Mouse (Mus musculus) liver (tissue): Measurements from ENCODE around the gene Tiprl.

ENCODE experiments used
- DNase-seq: peaks from one replicate; pipeline ENCODE4 v3.0.0-alpha.2; 2020; ENCODE audit warnings: mixed read lengths

Gene Tiprl

DNA sequence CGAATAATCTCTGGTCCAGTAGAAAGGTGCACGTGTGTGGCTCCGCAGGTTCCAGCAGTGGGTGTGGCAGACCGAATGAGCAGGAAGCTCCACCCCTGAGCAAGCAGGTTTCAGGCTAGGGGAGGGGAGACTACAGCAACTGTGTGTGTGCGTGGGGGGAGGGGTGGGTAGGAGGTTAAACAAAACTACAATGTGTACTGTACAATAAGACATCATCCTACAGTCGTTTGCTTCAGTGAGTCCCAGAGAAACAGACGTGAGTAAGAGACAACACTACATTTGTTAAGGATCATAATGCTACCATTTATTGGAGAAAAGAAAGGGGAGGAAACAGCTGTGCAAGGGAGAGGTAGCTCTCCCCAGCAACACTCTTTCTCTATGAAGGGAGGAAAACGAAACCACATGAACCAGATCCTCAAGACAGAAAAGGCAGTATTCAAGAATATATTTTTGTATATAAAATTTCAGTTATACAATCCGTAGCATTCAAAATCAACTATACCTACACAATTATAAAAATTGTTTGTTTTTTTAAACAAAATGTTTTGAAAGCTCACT, 62.7 kb downstream of the Tiprl start:
- no peak for DNase-seq

DNA sequence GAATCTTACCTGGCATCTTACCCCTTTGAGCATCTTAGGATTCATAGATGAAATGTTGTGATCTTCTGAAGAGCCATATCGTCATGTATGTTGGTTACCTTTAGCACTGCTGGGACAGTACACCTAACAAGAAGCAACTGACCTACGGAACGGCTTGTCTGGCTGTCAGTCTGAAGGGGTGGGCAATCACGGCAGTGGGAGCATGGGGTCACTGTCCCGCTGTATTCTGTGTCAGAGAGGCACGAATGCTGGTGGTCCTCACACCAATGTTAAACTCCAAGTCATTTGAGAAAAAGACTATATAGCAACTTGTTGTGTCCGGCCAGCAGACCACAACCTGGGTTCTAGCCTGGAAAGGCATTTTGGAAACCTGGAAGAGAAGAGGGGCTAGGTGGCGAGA, 65.5 kb downstream of the Tiprl start:
- DNase-seq = no peak

DNA sequence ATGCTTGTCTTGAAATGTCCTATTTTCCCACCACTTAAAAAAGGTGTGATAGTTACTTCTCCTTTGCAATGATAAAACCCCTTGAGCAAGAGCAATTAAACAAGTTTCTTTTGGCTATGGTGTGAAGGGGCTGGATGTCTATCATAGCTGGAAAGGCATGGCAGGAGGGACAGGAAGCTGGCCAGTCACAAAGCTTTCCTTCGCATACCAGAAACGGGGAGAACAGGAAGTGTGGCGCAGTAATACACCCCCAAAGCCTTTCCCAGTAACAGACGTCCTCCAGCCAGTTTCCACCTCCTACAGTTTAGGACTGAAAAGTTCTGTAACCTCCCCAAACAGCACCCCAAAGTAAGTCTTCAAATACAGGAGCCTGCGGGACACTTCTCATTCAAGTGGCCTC, 66.6 kb downstream of the Tiprl start:
- DNase-seq = no peak

DNA sequence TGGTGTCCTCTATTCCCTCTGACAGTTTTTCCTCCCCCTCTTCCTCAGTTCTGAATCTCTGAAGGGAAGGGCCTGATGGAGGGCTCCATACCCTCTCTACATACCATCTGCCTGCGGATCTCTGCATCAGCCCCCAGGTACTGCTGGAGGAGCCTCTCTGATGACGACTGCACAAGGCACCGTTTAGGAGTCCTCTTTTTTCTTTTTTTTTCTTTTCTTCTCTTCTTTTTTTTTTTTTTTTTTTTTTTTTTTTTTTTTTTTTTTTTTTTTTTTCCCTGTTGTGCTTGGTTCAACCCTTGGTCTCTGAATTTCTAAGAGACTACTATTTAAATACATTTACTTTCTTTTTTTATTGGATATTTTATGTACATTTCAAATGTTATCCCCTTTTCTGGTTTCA, 67.3 kb downstream of the Tiprl start:
- no peak for DNase-seq

DNA sequence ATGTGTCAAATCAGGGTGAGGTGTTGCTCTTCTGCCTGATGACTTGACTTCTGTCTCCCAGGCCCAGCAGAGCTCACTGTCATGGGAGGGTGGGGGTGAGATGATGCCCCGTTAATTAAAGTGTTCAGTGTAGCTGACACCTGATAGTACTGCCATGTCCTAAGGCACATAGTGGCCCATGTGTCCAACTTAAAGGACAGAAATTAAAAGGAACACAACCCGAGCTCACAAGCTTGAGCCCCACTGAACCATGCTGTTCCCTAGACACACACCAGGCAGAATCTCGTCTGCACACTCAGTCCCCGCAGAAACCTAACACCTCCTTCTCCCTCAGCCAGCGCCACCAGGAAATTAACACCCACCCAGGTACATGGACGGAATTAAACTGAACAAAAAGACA, 71.9 kb downstream of the Tiprl start:
- DNase-seq = no peak
